In the genomic region with DNA sequence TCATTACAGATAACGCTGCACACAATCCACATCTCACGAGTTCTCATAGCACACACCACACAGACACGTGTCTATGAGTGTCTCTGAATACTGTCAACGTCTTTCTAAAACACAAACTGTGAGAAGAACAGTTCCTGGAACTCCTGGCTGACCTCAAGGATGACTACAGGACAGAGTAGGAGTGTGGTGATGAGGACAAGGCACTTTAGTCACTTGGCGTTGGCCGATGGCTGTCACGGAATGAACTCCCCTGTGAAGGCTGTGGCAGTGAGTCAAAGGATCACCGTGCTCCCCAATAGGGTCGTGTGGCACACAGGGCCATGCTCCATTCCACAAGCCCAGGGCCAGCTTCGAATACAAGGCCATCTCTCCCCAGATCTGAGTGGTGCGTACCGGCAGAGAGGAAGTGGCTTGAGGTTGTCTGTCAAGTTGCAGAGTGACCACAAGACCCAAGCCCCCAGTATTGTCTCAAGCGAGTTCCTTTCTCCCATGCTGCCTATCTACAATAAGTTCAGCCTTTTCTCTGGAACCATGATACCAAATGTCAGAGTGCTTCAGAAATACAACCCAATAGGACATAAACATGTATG, we compare ENCODE assay signal across 14 mouse cellular contexts.
"Had no signal": no experiment of that assay in that cellular context is flagged by ENCODE, and none has a peak within 500 bp of the region (broad histone marks: within the 10 kb centered on the region; RNA-seq: fewer than 3 reads in every experiment).

No protein-coding gene starts in this region.

- H3K4me2 ChIP-seq: intestine, embryonic 15.5 days; liver, embryonic 11.5 days; liver, embryonic 15.5 days; lung, embryonic 15.5 days; midbrain, embryonic 12.5 days; stomach, embryonic 15.5 days had no signal

- H3K9me3 ChIP-seq: intestine, embryonic 15.5 days; limb, embryonic 10.5 days; liver, embryonic 15.5 days; lung, embryonic 15.5 days; midbrain, embryonic 12.5 days; stomach, embryonic 15.5 days had no signal

- H3K36me3 ChIP-seq: intestine, embryonic 15.5 days; limb, embryonic 10.5 days; liver, embryonic 15.5 days; lung, embryonic 15.5 days; midbrain, embryonic 12.5 days; stomach, embryonic 15.5 days had no signal

- ATAC-seq: intestine, embryonic 15.5 days; midbrain, embryonic 16.5 days had no signal

- H3K27ac ChIP-seq: intestine, embryonic 15.5 days; liver, embryonic 15.5 days; lung, embryonic 15.5 days; midbrain, embryonic 12.5 days; stomach, embryonic 15.5 days had no signal

- H3K4me3 ChIP-seq: intestine, embryonic 15.5 days; limb, embryonic 10.5 days; liver, embryonic 15.5 days; lung, embryonic 15.5 days; midbrain, embryonic 12.5 days; stomach, embryonic 15.5 days had no signal

- DNase-seq: kidney, adult 18-20 months; kidney, postnatal 10 days; right cerebral cortex, adult 18-20 months; right cerebral cortex, postnatal 4 days; thymus, adult 2 months; thymus, postnatal 25 days had no signal

- H3K9ac ChIP-seq: intestine, embryonic 15.5 days; liver, embryonic 15.5 days; lung, embryonic 15.5 days; midbrain, embryonic 12.5 days; stomach, embryonic 15.5 days had no signal

- H3K27me3 ChIP-seq: intestine, embryonic 15.5 days; stomach, embryonic 15.5 days had no signal
